Mouse (Mus musculus) effector memory CD4-positive, alpha-beta T cell, adult 7 months (primary cell): Measurements from ENCODE around the gene Vmn2r45. TPM values are rescaled to one million over a fixed set of nuclear protein-coding genes. Genes with fewer than 3 reads are reported as not detected.

Experiments
- polyA plus RNA-seq: library from polyadenylated mRNA; unstranded; fragments of 100-300 nt; shearing (Covaris generic); gene quantifications from one replicate; pipeline ENCODE4 v1.2.1, GENCODE M21; 2017

The Vmn2r45 gene
- polyA plus RNA-seq = not detected

DNA sequence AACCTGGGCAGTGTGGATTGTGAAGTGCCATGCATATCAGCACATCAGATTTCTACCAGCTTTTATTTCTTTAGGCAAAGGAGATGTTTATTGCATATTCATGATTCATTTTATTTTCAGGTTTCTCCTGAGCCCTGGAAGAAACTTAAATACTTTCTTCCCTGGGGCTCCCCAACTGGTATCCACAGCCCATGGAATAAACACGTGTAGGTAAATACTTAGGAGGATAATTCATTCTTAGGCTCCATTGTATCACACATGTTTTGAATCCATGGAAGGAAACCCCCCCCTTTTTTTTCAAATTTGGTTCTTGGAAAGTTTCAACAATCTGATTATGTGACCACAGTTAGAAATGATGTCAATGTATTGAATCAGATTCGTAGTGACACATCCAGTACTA is at the start of gene Vmn2r45:
TSS of gene Vmn2r45 (minus strand) at position 101 of the 400 bp plus-strand sequence.

Other genes starting within 250 kb of the Vmn2r45 start
- not detected for gene Vmn2r43, start 228.5 kb downstream of the Vmn2r45 start, polyA plus RNA-seq
- 0.32 TPM for gene Vmn2r44, start 105.7 kb downstream of the Vmn2r45 start, polyA plus RNA-seq